Mouse (Mus musculus) embryonic fibroblast, embryonic 13.5 days (primary cell): Measurements from ENCODE around the gene Tor1aip2. TPM values are rescaled to one million over a fixed set of nuclear protein-coding genes. Genes with fewer than 3 reads are reported as not detected.
A peak's percentile ranks its signal among the peaks of the same experiment; 100 is the strongest.
"Not testable (repeated sequence)": the region's sequence is repeated elsewhere in the genome, so short reads cannot be mapped to it uniquely, and the experiment has no call there.

Source experiments
- H3K27ac ChIP-seq: 2 replicates; pipeline ENCODE4 v1.5.1; 2012; ENCODE audit warnings: low read length, control low read depth, inconsistent platforms; ENCODE audit not compliant: insufficient read depth
- H3K4me1 ChIP-seq: 2 replicates; pipeline ENCODE4 v1.6.1; 2011; ENCODE audit warnings: low read length; ENCODE audit not compliant: control insufficient read depth, insufficient read depth
- H3K4me3 ChIP-seq: 2 replicates; pipeline ENCODE4 v1.5.1; 2011; ENCODE audit warnings: mild to moderate bottlenecking, control low read depth, low read length; ENCODE audit not compliant: insufficient read depth
- CTCF ChIP-seq: IDR thresholded peaks from 2 replicates; pipeline ENCODE4 v1.5.1; 2011; ENCODE audit warnings: mild to moderate bottlenecking, control low read depth, low read length, moderate library complexity, borderline replicate concordance; ENCODE audit not compliant: insufficient read depth
- POLR2A ChIP-seq: IDR thresholded peaks from 2 replicates; pipeline ENCODE4 v1.6.1; 2011; ENCODE audit warnings: low read depth, mild to moderate bottlenecking, control low read depth, low read length, moderate library complexity
- polyA plus RNA-seq: library from polyadenylated mRNA; stranded (reverse); fragments of >200 nt; gene quantifications from 2 replicates; pipeline ENCODE4 v1.2.4, GENCODE M21; 2011; ENCODE audit warnings: low read depth; ENCODE audit not compliant: missing spikeins, insufficient read length

The Tor1aip2 gene
- polyA plus RNA-seq, 1 experiment, result 161 TPM

- Histone ChIP-seq H3K4me1 (peaks cover under 1% of the 10 kb centered on the region; the same call in 1 of the 2 replicates), H3K27ac (no peak overlapping the region), H3K4me3 (no peak overlapping the region)
- no peak for TF ChIP-seq POLR2A
- no peak for TF ChIP-seq CTCF
Measured at GRCm38 (mm10) chr1:156019800-156020199, 15.4 kb upstream of the Tor1aip2 start.

GRCm38 (mm10) chr1:156020402-156020801, 14.8 kb upstream of the Tor1aip2 start:
- no peak overlapping the region for H3K4me3 ChIP-seq
- no peak for TF ChIP-seq POLR2A
- TF ChIP-seq CTCF, result no peak
- H3K4me1 ChIP-seq, result peaks cover 4% of the 10 kb centered on the region
- no peak overlapping the region for H3K27ac ChIP-seq

GRCm38 (mm10) chr1:156024831-156025503, 10.2 kb upstream of the Tor1aip2 start:
- no peak overlapping the region for H3K4me3 ChIP-seq
- TF ChIP-seq CTCF (no peak), POLR2A (no peak)
- H3K27ac ChIP-seq, result no peak overlapping the region
- peaks cover 4% of the 10 kb centered on the region for H3K4me1 ChIP-seq

GRCm38 (mm10) chr1:156027849-156028248, 7.4 kb upstream of the Tor1aip2 start:
- no peak overlapping the region for H3K27ac ChIP-seq
- no peak overlapping the region for H3K4me3 ChIP-seq
- no peak for TF ChIP-seq CTCF
- TF ChIP-seq POLR2A, result no peak
- peaks cover 4% of the 10 kb centered on the region for H3K4me1 ChIP-seq

GRCm38 (mm10) chr1:156028340-156028975, 6.7 kb upstream of the Tor1aip2 start:
- no peak for TF ChIP-seq POLR2A
- no peak for TF ChIP-seq CTCF
- H3K4me1 ChIP-seq, result peaks cover 4% of the 10 kb centered on the region
- H3K27ac ChIP-seq, result no peak overlapping the region
- H3K4me3 ChIP-seq, result no peak overlapping the region

GRCm38 (mm10) chr1:156033921-156034320, 1.3 kb upstream of the Tor1aip2 start:
- no peak overlapping the region for H3K4me3 ChIP-seq

GRCm38 (mm10) chr1:156034661-156035060, 542 bp upstream of the Tor1aip2 start:
- H3K27ac ChIP-seq, result no peak overlapping the region
- H3K4me3 ChIP-seq, result peak overlapping the region; percentile 78
- H3K4me1 ChIP-seq, result no peaks in the 10 kb centered on the region
- TF ChIP-seq CTCF (no peak), POLR2A (no peak)

More at GRCm38 (mm10) chr1:156033921-156034320, 1.3 kb upstream of the Tor1aip2 start:
- TF ChIP-seq CTCF (no peak), POLR2A (no peak)
- Histone ChIP-seq H3K27ac (no peak overlapping the region), H3K4me1 (no peaks in the 10 kb centered on the region)

GRCm38 (mm10) chr1:156035930-156036737, 931 bp downstream of the Tor1aip2 start, which contains the start of gene Tor1aip1:
Tor1aip1 (minus strand) TSS chr1:156036480.
- Histone ChIP-seq H3K4me1 (no peaks in the 10 kb centered on the region), H3K27ac (peak within 1 kb of the TSS; percentile 97), H3K4me3 (peak within 1 kb of the TSS; percentile 78)
- peak; percentile 54; the same call in 1 of the 2 replicates for TF ChIP-seq CTCF
- peak; percentile 55 for TF ChIP-seq POLR2A

- peak overlapping the region; percentile 65 for H3K27ac ChIP-seq
- TF ChIP-seq POLR2A (peak; percentile 66), CTCF (no peak)
- no peaks in the 10 kb centered on the region for H3K4me1 ChIP-seq
- H3K4me3 ChIP-seq, result peak overlapping the region; percentile 45
Measured at GRCm38 (mm10) chr1:156037144-156037583, 2.0 kb downstream of the Tor1aip2 start.

- H3K4me3 ChIP-seq, H3K4me1 ChIP-seq, H3K27ac ChIP-seq: not testable (repeated sequence)
Measured at GRCm38 (mm10) chr1:156039989-156040388, 4.8 kb downstream of the Tor1aip2 start.
